Mouse (Mus musculus) limb, embryonic 14.5 days (tissue): ENCODE results near the gene Ribc2. TPM values are rescaled to one million over a fixed set of nuclear protein-coding genes. Genes with fewer than 3 reads are reported as not detected.

Source experiments
- ATAC-seq: fragments of 200-750 bp; cut with Nextera tagmentation; 2 replicates; pipeline ENCODE4 v1.8.0; 2017; ENCODE audit warnings: low read depth, moderate number of reproducible peaks, moderate TSS enrichment; ENCODE audit not compliant: low FRiP score
- DNase-seq: peaks from one replicate; pipeline ENCODE4 v3.0.0-alpha.2; 2015; ENCODE audit warnings: low spot score
- H3K27ac ChIP-seq: fragments of 300-500 bp; sonication (generic); replicated peaks from 2 replicates; pipeline ENCODE4 v1.5.1; 2014; ENCODE audit warnings: low read depth, mild to moderate bottlenecking, low read length, moderate library complexity, mixed read lengths
- H3K27me3 ChIP-seq: fragments of 300-500 bp; sonication (generic); 2 replicates; pipeline ENCODE4 v1.6.1; 2014; ENCODE audit warnings: low read length, mixed read lengths; ENCODE audit not compliant: control insufficient read depth, insufficient read depth
- H3K36me3 ChIP-seq: fragments of 300-500 bp; sonication (generic); 2 replicates; pipeline ENCODE4 v1.6.1; 2014; ENCODE audit warnings: mild to moderate bottlenecking, low read length, moderate library complexity, mixed read lengths; ENCODE audit not compliant: control insufficient read depth, insufficient read depth
- H3K4me1 ChIP-seq: fragments of 300-500 bp; sonication (generic); 2 replicates; pipeline ENCODE4 v1.6.1; 2014; ENCODE audit warnings: antibody characterized with exemption, low read length, mixed read lengths; ENCODE audit not compliant: control insufficient read depth, insufficient read depth
- H3K4me2 ChIP-seq: fragments of 300-500 bp; sonication (generic); replicated peaks from 2 replicates; pipeline ENCODE4 v1.6.1; 2014; ENCODE audit warnings: low read depth, mild to moderate bottlenecking, low read length, moderate library complexity; ENCODE audit not compliant: severe bottlenecking
- H3K4me3 ChIP-seq: fragments of 300-500 bp; sonication (generic); replicated peaks from 2 replicates; pipeline ENCODE4 v1.5.1; 2014; ENCODE audit warnings: low read length
- H3K9ac ChIP-seq: fragments of 300-500 bp; sonication (generic); 2 replicates; pipeline ENCODE4 v1.6.1; 2014; ENCODE audit warnings: mild to moderate bottlenecking, low read depth, low read length, moderate library complexity; ENCODE audit not compliant: severe bottlenecking
- H3K9me3 ChIP-seq: fragments of 300-500 bp; sonication (generic); 2 replicates; pipeline ENCODE4 v1.6.1; 2016; ENCODE audit warnings: low read length; ENCODE audit not compliant: control insufficient read depth
- POLR2A ChIP-seq: fragments of 200-500 bp; IDR thresholded peaks from 2 replicates; pipeline ENCODE4 v1.8.0; 2012; ENCODE audit warnings: inconsistent platforms, mild to moderate bottlenecking, moderate library complexity, borderline replicate concordance; ENCODE audit not compliant: insufficient read depth, insufficient read length; ENCODE audit errors: extremely low read depth
- whole genome bisulfite sequencing: fragments of 180-500 bp; shearing (Covaris S2); extraction: QIAGEN DNeasy Blood & Tissue Kit; methylation state at CpG from one replicate; pipeline ENCODE4 v1.1.7; 2014; 5-methylcytosine and 5-hydroxymethylcytosine counted together
- polyA plus RNA-seq, 2 experiments: library from polyadenylated mRNA; depleted of rRNA in 1 of 2; stranded (reverse) in 1 of 2; unstranded in 1 of 2; fragments of >200 nt; fragmentation: Nextera tagmentation in 1 of 2; extraction: Ambion mirVana in 1 of 2; gene quantifications; 2 replicates each; pipeline versions ENCODE4 v1.2.1 to v1.2.3; 2012 to 2014

Gene Ribc2
- polyA plus RNA-seq, 2 experiments = 0.72 to 0.73 TPM

GRCm38 (mm10) chr15:85167086-85167679 is 35.3 kb downstream of the Ribc2 start:
- no peak for ATAC-seq
- Histone ChIP-seq H3K9ac (no peak overlapping the region; the same call in 1 of the 2 replicates), H3K4me1 (peaks cover 38% of the 10 kb centered on the region), H3K9me3 (no peaks in the 10 kb centered on the region), H3K4me2 (peak overlapping the region; percentile 24; the same call in 1 of the 2 replicates), H3K27me3 (no peaks in the 10 kb centered on the region), H3K36me3 (no peaks in the 10 kb centered on the region), H3K4me3 (no peak overlapping the region), H3K27ac (peak overlapping the region; percentile 80)
- DNase-seq = no peak
- WGBS = 21% methylated on average over 12 of the region's 12 CpGs
- TF ChIP-seq POLR2A = no peak

GRCm38 (mm10) chr15:85172054-85172453 is 40.2 kb downstream of the Ribc2 start:
- no peaks in the 10 kb centered on the region for H3K9me3 ChIP-seq
- no peak overlapping the region for H3K27ac ChIP-seq
- DNase-seq = peak; percentile 58
- no peak for ATAC-seq
- no peaks in the 10 kb centered on the region for H3K27me3 ChIP-seq
- H3K9ac ChIP-seq = no peak overlapping the region
- H3K4me3 ChIP-seq = no peak overlapping the region
- no peak overlapping the region for H3K4me2 ChIP-seq
- H3K4me1 ChIP-seq = peaks cover 5% of the 10 kb centered on the region
- WGBS = 28% methylated on average over 2 of the region's 2 CpGs
- no peak for TF ChIP-seq POLR2A
- no peaks in the 10 kb centered on the region for H3K36me3 ChIP-seq

- H3K4me1 ChIP-seq = 0 out of 2 replicates have a peak, but pooled peaks cover under 1% of the 10 kb centered on the region
- no peak for TF ChIP-seq POLR2A
- no peak overlapping the region for H3K27ac ChIP-seq
- ATAC-seq (no peak), DNase-seq (no peak)
- WGBS = 49% methylated on average over 8 of the region's 8 CpGs
- H3K9me3 ChIP-seq = no peaks in the 10 kb centered on the region
- no peak overlapping the region for H3K4me3 ChIP-seq
- no peaks in the 10 kb centered on the region for H3K36me3 ChIP-seq
- H3K4me2 ChIP-seq = no peak overlapping the region
- H3K27me3 ChIP-seq = no peaks in the 10 kb centered on the region
- no peak overlapping the region for H3K9ac ChIP-seq
Measured at GRCm38 (mm10) chr15:85173425-85173824, 41.5 kb downstream of the Ribc2 start.

- no peak overlapping the region for H3K4me2 ChIP-seq
- H3K9ac ChIP-seq = no peak overlapping the region
- no peaks in the 10 kb centered on the region for H3K27me3 ChIP-seq
- ATAC-seq (peak; percentile 79; the same call in 1 of the 2 replicates), DNase-seq (no peak)
- H3K9me3 ChIP-seq = no peaks in the 10 kb centered on the region
- peaks cover 7% of the 10 kb centered on the region for H3K4me1 ChIP-seq
- no peaks in the 10 kb centered on the region for H3K36me3 ChIP-seq
- 68% methylated on average over 10 of the region's 10 CpGs for WGBS
- no peak for TF ChIP-seq POLR2A
- no peak overlapping the region for H3K4me3 ChIP-seq
- H3K27ac ChIP-seq = no peak overlapping the region; the same call in 1 of the 2 replicates
Measured at GRCm38 (mm10) chr15:85174060-85174459, 42.2 kb downstream of the Ribc2 start.

- H3K4me3 ChIP-seq = no peak overlapping the region
- no peak for ATAC-seq
- 86% methylated on average over 8 of the region's 8 CpGs for WGBS
- no peaks in the 10 kb centered on the region for H3K9me3 ChIP-seq
- H3K36me3 ChIP-seq = no peaks in the 10 kb centered on the region
- H3K4me2 ChIP-seq = no peak overlapping the region
- peak; percentile 76 for DNase-seq
- H3K4me1 ChIP-seq = peaks cover 22% of the 10 kb centered on the region
- no peak overlapping the region for H3K9ac ChIP-seq
- H3K27ac ChIP-seq = no peak overlapping the region
- no peaks in the 10 kb centered on the region for H3K27me3 ChIP-seq
- no peak for TF ChIP-seq POLR2A
Measured at GRCm38 (mm10) chr15:85177576-85177975, 45.7 kb downstream of the Ribc2 start.
